Mouse (Mus musculus) spleen, embryonic (tissue): Measurements from ENCODE around the gene Clcnka.

Experiments used
- CTCF ChIA-PET: fragments of 350-600 bp; sonication (Branson Sonifier 250); formaldehyde crosslinking; loops from one replicate; lab custom pipeline; 2022; lab: Charles Lee

The Clcnka gene

DNA sequence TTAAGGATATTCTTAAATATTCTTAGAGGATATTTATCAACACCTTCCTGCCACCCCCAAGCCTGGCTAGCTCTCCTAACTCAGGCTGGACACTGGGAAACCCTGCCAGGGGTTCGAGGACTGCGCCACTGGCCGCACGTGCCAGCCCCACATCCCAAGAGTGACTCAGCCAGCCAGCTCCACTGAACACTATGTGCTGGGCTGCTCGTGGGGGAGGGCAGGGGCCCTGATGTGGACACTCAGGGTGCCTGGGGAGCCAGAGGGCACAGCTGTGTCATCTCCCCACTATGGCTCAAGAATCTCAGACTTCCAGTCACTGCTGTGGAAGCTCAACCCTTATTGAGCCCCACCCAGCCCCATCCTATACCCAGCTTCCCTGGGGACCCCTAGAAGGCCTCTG, 24.8 kb upstream of the Clcnka start:
- CTCF ChIA-PET = no interaction called here

DNA sequence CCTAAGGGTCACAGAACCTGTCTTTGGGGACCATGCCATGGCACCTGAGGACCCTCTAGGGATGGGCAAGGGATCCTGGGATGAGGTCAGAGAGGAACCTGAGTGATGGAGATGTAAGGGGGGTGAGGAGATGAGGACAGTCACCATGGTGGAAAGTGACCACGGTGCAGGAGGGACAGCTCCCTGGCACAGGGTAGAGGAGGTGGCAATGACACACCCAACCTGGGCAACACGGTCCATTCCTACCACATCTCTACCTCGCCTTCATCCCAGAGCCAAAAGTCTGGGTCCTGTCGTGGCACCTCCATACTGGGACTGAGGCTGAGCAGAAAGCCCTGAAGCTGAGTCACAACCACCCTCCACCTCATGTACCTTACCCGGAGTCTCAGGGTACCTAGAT, 24.3 kb upstream of the Clcnka start:
- CTCF ChIA-PET = no interaction called here

- CTCF ChIA-PET = interaction anchor here (0.6 kb wide), 1 partner anchor 10 kb away, joined by 11 read pairs; no protein-coding TSS in a partner anchor
Observed at GRCm38 (mm10) chr4:141421423-141421822, 22.9 kb upstream of the Clcnka start.

- CTCF ChIA-PET = no interaction called here
Observed at GRCm38 (mm10) chr4:141420886-141421285, 22.4 kb upstream of the Clcnka start.

DNA sequence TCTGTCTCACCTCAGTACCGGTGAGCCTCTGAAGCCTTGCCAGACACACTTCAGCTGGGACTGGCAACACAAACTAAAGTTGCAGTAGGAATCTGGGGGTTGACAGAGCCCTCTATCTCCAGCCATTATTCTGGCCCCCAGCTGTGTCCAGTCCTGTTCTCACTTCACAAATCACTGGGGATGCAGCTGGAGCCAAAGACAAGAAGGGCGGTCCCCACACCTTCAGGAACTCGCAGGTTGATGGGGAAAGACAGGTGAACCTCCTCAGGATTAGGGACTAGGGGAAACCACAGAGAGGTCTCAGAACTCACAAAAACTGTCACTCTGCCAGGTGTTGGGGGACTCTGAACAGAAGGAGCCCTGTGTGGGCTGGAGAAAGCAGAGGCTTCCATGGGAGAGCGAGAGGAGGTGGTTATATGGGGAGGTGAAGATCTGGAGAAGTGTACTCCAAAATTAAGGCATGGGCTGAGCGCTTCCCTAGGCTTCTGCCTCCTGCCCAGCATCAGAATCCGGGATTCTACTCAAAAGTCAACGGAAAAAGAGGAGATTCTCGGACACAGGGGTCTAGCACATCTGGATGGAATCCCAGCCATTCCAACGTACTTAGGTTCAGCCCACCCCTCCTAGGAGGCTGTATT, 21.8 kb upstream of the Clcnka start, which contains the start of gene Hspb7:
Gene Hspb7 (plus strand): TSS at position 588 of the 638 bp plus-strand sequence.
- CTCF ChIA-PET = interaction anchor here (1.1 kb wide), 1 partner anchor 13 kb away, joined by 3 read pairs; no protein-coding TSS in a partner anchor

DNA sequence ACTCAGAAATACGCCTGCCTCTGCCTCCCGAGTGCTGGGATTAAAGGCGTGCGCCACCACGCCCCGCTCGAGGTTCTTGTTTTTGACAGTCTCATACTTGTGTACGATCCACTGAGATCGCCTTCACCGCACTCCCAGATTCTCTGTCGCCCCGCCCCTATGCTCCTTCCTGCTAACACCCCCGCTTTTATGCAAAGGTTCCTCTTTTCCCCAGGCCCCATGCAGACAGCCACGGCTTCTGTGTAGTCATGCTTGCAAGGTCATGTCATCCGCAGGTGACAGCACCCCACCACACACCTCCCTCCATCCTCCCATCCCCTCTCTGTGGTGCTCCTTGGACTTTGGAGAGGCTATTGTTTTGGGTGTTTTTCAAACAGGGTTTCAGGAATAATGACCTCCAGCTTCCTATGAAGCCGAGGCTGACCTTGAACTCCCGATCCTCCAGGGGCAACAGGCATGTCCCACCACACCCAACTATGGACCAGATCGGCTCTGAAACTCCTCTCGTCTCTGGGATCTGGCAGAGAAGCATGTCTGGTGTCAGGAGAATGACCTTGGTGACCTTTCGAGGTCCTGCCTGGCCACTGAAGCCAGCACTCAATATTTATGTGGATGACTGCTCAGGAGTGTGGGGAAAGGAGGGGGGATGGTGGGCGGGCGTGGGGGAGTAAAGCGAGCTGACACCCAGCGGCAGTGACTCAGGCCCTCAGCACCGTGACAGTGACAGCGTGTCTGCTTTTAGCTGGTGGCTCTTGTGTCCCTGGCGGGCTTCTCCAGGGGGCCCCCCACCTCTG, 21.1 kb upstream of the Clcnka start:
- CTCF ChIA-PET = interaction anchor here (0.8 to 1.1 kb wide), 2 partner anchors 12 to 14 kb away, joined by 3 to 13 read pairs; no protein-coding TSS in a partner anchor

DNA sequence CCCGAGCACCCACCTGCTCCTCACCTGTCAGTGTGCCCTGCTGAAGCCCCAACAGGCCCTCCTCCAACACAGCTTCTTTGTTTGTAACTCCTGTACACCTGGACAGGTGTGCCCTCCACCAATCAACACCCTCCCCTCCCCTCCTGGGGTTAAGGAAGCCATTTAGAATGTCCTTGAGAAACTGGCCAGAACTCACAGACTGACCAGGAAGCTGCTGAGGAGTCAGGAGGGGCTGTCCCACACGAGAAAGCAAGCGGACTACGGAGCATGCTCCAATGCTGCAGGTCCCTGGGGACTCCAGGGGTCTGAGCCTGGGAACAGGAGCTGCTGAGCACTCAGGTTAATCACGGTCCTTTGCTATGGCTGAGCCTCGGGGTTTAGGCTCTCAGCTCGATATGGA, 17.4 kb upstream of the Clcnka start, which contains the start of gene Clcnkb:
Gene Clcnkb (minus strand): TSS at position 91 of the 400 bp plus-strand sequence.
- CTCF ChIA-PET = no interaction called here

- CTCF ChIA-PET = interaction anchor here (0.6 kb wide), 1 partner anchor 182 kb away, joined by 3 read pairs; no protein-coding TSS in a partner anchor
Observed at GRCm38 (mm10) chr4:141411430-141411992, 13.0 kb upstream of the Clcnka start.

DNA sequence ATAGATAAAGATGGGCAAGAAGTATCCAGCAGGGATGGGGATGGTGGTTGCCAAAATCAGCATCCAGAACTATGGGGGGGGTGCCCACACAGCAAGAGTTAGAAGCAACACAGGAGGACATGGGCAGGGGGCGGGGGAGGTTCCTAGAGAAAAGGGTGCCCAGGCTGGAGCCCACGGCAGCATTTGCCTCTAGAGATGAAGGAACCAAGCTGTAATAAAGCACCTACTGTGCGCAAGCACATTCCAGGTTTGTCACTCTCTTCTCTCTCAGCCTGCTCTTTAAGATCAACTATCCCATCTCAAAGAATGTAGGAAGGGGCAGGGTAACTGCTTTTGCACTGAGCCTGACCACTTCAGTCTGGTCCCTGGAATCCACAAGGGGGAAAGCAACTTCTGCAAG, 10.1 kb upstream of the Clcnka start:
- CTCF ChIA-PET = interaction anchor here (1.0 kb wide), 1 partner anchor 175 kb away, joined by 3 read pairs; no protein-coding TSS in a partner anchor

- CTCF ChIA-PET = interaction anchor here (0.6 to 1.2 kb wide), 6 partner anchors 13 to 212 kb away, joined by 3 to 8 read pairs (median 6); no protein-coding TSS in a partner anchor
Observed at GRCm38 (mm10) chr4:141406516-141407299, 8.2 kb upstream of the Clcnka start.

GRCm38 (mm10) chr4:141405314-141405622, 6.7 kb upstream of the Clcnka start:
- CTCF ChIA-PET = interaction anchor here (0.6 to 1.7 kb wide), 5 partner anchors 14 to 268 kb away, joined by 3 to 20 read pairs (median 13); no protein-coding TSS in a partner anchor

GRCm38 (mm10) chr4:141404518-141405313, 6.2 kb upstream of the Clcnka start:
- CTCF ChIA-PET = interaction anchor here (0.6 to 1.7 kb wide), 9 partner anchors 21 to 268 kb away, joined by 3 to 20 read pairs (median 4); partner anchors contain the start of gene Tmem82

DNA sequence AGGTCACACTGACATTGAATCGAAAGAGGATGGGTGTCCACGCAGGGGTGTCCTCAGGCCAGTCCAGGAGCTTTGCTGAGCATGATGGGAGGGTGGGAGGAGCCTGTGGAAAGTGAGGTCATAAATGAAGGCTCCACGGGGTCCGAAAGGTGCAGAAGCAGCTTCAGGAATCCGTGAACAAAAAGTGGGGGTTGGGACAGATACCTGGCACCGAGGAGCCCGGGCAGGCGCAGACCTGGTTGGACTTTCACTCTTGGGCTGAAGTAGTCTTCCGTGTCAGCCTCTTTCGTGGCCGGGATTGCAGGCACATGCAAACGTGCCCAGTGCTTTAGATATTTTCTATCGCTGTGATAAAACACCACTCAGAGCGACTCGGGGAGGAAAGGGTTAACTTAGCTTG, 1.6 kb upstream of the Clcnka start:
- CTCF ChIA-PET = interaction anchor here (0.7 to 1.0 kb wide), 2 partner anchors 12 to 13 kb away, joined by 3 read pairs; no protein-coding TSS in a partner anchor

DNA sequence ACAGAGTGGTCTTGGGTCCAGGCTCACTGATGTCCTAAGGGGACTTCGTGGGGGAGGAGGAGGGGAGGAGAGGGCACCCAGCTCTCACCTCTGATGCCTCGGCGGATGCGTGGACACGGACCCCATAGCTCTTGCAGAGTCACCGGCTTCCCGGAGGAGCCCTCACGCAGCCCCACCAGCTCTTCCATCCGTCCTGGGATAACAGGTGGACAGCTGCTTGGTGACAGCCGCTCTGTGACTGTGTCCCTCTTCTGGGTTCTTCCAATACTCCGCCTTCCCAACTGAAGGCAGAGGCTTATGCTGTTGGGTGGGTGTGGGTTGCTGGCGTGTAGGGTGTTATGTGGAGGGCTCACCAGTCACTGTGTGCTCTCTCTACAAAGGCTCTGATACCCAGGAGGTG, 663 bp downstream of the Clcnka start:
- CTCF ChIA-PET = no interaction called here

DNA sequence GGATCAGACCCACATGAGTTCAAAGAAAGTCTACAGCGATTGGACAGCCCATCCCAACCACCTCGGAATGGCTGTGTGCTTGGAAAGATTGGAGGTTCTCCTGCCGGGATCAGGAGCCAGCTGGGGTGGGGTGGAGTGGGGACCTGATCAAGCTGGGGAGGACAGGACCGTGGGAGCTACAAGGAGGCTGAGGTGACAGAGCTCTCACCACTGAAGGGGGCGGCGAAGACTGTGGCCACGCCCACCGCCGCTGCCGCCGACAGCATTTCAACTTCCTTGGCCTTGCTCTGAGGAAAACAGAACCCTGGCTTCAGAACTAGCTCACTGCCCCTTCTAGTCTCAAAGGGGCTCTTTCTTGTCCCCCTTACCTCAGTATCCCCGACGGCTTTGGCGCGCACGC, 3.8 kb downstream of the Clcnka start:
- CTCF ChIA-PET = interaction anchor here (0.5 kb wide), 1 partner anchor 26 kb away, joined by 3 read pairs; no protein-coding TSS in a partner anchor

DNA sequence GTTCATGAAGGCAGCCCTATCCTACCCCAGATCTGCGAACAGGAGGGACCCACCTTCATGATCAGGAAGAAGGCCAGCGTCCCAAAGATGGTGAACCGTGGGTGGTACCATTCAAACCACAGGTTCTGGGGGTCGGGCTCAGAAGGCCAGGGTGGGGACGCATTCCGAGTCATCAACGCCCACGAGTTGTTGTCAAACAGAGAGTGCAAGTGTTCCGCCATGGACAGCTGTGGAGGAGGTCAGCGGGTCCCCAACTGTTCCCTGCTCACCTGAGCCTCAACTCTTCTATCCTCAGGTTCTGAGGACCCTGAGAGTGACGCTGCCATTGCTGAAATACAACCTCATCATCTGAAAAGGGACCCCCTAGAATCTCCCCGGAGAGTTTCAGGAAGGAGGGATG, 7.2 kb downstream of the Clcnka start:
- CTCF ChIA-PET = no interaction called here

DNA sequence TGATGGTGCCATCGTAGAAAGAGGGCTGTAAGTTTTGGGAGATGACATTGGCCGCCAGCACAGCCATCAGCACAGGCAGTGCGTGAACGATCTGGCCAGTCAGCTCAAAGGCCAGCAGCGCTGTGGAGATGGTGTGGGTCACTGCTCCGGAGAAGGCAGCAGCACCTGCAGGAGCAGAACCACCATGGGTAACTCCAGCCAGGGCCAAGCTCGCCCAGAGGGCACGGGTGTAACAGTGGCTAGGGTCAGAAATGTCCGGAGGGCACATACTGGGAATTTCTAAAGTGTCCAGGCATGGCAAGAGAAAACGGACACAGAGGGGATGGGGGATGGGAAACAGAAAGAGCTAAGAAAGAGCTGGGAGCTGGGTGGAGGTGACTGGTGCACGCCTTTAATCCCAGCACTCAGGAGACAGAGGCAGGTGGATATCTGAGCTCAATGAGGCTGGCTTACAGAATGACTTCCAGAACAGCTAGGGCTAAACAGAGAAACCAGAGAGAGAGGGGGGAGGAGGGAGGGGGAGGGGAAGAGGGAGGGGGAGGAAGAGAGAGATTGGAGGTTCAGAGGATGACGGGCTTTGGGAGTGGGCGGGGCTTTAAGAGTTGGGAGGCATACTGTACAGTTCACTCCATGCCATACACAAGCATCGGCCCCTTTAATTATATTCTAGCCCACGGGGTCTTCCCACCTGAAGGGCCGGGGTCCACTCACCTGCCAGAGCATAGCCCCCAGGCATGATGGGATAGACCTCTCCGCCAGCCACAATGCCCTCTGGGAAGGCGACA, 9.0 kb downstream of the Clcnka start:
- CTCF ChIA-PET = no interaction called here

GRCm38 (mm10) chr4:141387933-141388332, 10.6 kb downstream of the Clcnka start:
- CTCF ChIA-PET = interaction anchor here (0.6 to 1.3 kb wide), 3 partner anchors 12 to 111 kb away, joined by 3 read pairs; no protein-coding TSS in a partner anchor
